Mouse (Mus musculus) ZHBTc4 (cell line): ENCODE measurements around the gene Atp6v0a1.

Source experiments
- DNase-seq: peaks from one replicate; pipeline ENCODE4 v3.0.0-alpha.2; 2011; ENCODE audit warnings: low read depth, low spot score

The Atp6v0a1 gene

DNA sequence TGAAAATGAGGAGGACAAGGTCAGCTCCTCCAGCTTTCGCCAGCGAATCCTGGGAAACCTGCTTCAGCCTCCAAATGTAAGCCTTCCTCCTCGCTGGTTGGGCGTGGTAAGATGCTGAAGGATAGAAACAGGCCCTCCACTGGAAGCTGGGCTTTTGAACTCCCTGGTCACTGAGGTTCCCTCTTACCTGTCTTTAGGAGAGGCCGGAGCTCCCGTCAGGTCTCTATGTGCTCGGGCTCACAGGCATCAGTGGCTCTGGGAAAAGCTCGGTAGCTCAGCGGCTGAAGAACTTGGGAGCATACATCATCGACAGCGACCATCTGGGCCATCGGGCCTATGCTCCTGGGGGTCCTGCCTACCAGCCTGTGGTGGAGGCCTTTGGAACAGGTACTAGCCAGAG, 75.6 kb downstream of the Atp6v0a1 start:
- DNase-seq, result no peak

- DNase-seq, result no peak
These were observed 76.5 kb downstream of the Atp6v0a1 start for GRCm38 (mm10) chr11:101085617-101086322.

GRCm38 (mm10) chr11:101086323-101086674, 77.0 kb downstream of the Atp6v0a1 start:
- no peak for DNase-seq

DNA sequence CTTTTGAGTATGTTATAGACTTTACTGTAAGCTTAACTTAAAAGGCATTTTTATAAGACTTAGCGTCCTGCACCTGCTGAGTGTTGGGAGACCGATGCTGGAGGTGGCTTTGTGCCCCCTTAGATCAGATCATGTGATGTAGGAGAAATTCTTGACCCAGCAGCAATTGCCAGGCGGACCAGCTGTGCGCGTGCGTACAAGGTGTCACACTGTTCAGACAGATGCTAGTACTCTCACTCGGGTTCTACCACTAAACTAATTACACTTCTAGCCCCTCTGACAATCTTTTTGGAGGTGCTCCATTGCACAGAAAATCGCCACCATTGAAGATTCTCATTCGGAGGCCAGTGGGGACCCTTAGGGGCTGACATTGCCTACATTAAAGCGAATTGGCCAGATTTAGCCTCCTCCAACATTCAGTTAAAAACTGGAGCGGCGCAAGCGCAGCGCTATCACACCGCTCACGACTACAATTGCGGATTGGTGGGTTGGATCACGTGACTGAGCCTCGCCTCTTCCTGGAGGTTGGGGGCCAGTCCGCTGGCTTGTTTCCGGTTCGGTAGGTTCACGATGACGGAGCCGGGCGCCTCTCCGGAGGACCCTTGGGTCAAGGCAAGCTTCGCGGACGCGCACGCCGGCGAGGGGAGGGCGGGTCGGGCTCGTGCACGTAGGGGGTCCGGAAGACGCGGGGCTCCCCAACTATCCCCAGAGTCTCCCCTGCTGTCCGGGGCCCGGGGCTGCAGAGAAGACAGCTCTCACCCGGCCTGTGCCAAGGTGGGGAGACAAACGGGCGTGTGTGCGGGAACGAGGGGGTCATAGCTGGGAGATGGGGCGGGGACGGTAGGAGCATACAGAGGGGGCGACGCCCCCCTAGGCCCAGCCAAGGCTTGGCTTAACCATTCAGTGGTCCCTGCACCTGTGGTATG, 77.8 kb downstream of the Atp6v0a1 start, which contains the start of gene Mlx:
Gene Mlx (plus strand): TSS at position 522 of the 926 bp plus-strand sequence.
- peak; percentile 95 for DNase-seq

- no peak for DNase-seq
These were observed 78.4 kb downstream of the Atp6v0a1 start for GRCm38 (mm10) chr11:101087682-101088055.

- DNase-seq, result no peak
These were observed 80.7 kb downstream of the Atp6v0a1 start for GRCm38 (mm10) chr11:101089931-101090330.

DNA sequence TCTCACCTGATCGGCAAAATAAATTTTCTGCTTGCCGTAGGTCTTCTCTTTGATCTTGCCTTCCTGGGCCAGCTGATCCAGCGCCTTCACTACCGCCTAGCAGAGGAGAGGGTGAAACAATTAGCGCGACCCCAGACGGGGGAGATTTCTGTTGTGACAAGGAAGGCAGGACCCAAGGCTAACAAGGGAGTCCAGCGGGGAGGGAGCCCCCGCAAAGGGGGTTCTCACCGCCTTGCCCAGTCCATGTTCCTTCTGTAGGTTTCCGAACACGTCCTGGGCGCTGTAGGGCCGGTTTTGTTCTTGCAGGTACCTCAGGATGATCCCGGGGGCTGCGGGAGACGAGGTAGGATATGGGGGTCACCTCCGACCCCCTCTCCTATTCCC, 85.7 kb downstream of the Atp6v0a1 start:
- DNase-seq, result no peak

DNA sequence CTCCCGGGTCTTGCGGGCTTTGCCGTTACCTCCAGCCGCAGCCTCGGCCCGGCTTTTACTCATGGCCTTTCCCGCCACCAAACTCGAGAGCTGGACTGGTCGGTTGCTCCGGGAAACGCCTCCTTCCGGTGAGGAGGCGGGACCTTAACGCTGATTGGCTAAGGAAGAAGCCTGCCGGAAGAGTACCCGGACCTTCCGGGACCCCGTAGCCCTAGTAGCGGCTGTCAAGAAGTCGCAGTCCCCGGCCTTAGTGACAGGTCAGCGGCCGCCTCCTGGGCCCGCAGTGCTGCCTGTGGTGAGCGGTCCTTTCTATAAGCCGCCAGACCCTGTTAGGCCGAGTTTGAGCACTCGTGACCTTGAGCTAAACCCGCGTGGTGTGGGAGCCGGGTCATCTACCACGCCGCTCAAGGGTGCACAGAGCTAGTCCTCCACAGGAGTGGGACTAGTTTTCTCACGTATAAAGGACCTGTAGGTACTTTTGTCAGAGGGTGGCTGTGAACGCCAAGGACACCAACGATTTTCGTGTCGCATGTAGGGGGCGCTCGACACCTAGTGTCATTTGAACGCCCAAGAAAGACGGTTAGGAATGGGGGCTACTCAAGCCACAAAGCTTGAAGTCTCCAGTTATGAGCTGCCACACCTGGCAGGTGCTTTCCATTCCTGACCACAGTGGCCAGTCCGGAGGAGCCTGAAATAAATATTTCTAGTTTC, 86.2 kb downstream of the Atp6v0a1 start, which contains the start of gene Psmc3ip:
Gene Psmc3ip (minus strand): TSS at position 123 of the 711 bp plus-strand sequence.
- DNase-seq, result peak; percentile 97

- no peak for DNase-seq
These were observed 89.0 kb downstream of the Atp6v0a1 start for GRCm38 (mm10) chr11:101098231-101098630.

- no peak for DNase-seq
These were observed 93.8 kb downstream of the Atp6v0a1 start for GRCm38 (mm10) chr11:101103011-101103410.

- DNase-seq, result no peak
These were observed 100.1 kb downstream of the Atp6v0a1 start for GRCm38 (mm10) chr11:101109351-101109750.

DNA sequence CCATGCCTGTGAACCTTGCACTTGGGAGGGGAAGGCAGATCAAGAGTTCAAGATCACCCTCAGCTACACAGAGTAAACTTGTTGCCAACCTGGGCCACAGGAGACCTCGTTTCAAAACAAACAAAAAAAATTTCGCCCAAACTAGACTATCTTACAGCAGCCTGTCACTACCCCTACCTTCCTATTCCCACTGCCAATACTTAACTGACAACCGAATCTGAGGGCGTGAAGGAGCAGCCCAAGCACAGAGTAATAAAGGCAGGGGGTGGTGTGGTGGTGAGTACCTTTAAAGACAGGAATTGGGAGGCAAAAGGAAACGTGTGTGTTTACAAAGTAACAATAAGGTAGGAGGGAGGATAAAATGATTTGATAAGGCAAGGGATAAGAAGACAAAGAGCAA, 101.5 kb downstream of the Atp6v0a1 start:
- no peak for DNase-seq

GRCm38 (mm10) chr11:101111178-101111577, 101.9 kb downstream of the Atp6v0a1 start:
- DNase-seq, result no peak

GRCm38 (mm10) chr11:101112186-101112585, 102.9 kb downstream of the Atp6v0a1 start:
- DNase-seq, result no peak
